Mouse (Mus musculus) liver, postnatal 0 days (tissue): Measurements from ENCODE around the gene Pth1r.

ENCODE experiments used
- CTCF ChIP-seq: sonication (generic); IDR thresholded peaks from 2 replicates; pipeline ENCODE4 v1.5.1; 2016; ENCODE audit warnings: antibody characterized with exemption, low read depth
- EP300 ChIP-seq: IDR thresholded peaks from 2 replicates; pipeline ENCODE4 v1.6.1; 2016; ENCODE audit warnings: antibody characterized with exemption, low read depth, mild to moderate bottlenecking

- TF ChIP-seq CTCF (peak; percentile 78), EP300 (no peak)
Measured at GRCm38 (mm10) chr9:110759265-110759664, 12.3 kb upstream of the Pth1r start.
